Mouse (Mus musculus) left cerebral cortex, adult 2 months (tissue): ENCODE measurements at regions not wholly inside any gene's neighbourhood (a gene's known extent, or its start where the extent isn't known, plus 50 kb on each side); places are given as distances from the start of the nearest gene placed in this dataset.
A peak's percentile ranks its signal among the peaks of the same experiment; 100 is the strongest.

Experiments
- DNase-seq, 2 experiments: peaks; one replicate each; pipeline ENCODE4 v3.0.0; 2021 to 2022; ENCODE audit warnings: low spot score in 2 of 2, mixed read lengths in 1 of 2; ENCODE audit errors: extremely low spot score in 1 of 2
- H3K27ac ChIP-seq: fragments of 200-600 bp; 2 replicates; pipeline ENCODE4 v1.8.1; 2022
- H3K4me3 ChIP-seq: fragments of 200-600 bp; 2 replicates; pipeline ENCODE4 v1.8.1; 2022
- CTCF ChIP-seq: fragments of 200-600 bp; IDR thresholded peaks from 2 replicates; pipeline ENCODE4 v1.8.1; 2022; ENCODE audit warnings: antibody characterized with exemption, mild to moderate bottlenecking, moderate library complexity
- intact Hi-C: fragments of 180-260 bp; cut with DNase I; formaldehyde crosslinking; loops from one replicate; pipeline ENCODE4 v1.15.1; 2025

GRCm38 (mm10) chr8:34574009-34574408 lies 462.5 kb upstream of the Gm10131 start:
- DNase-seq = no peak
- Histone ChIP-seq H3K4me3 (no peak overlapping the region), H3K27ac (no peak overlapping the region)
- TF ChIP-seq CTCF = no peak
- intact Hi-C loops = no loop called here

GRCm38 (mm10) chr8:34573007-34573881 lies 461.7 kb upstream of the Gm10131 start:
- TF ChIP-seq CTCF = no peak
- no peak overlapping the region for H3K4me3 ChIP-seq
- H3K27ac ChIP-seq = no peak overlapping the region
- intact Hi-C loops = no loop called here
- DNase-seq = no peak

- Histone ChIP-seq H3K27ac (no peak overlapping the region), H3K4me3 (no peak overlapping the region)
- intact Hi-C loops = no loop called here
- TF ChIP-seq CTCF = no peak
- no peak for DNase-seq
Measured at GRCm38 (mm10) chr8:34571736-34572135, 460.2 kb upstream of the Gm10131 start.

GRCm38 (mm10) chr8:34562278-34562677 lies 450.7 kb upstream of the Gm10131 start:
- intact Hi-C loops = no loop called here
- Histone ChIP-seq H3K27ac (no peak overlapping the region), H3K4me3 (no peak overlapping the region)
- no peak for DNase-seq
- no peak for TF ChIP-seq CTCF

- no peak overlapping the region for H3K4me3 ChIP-seq
- intact Hi-C loops = no loop called here
- no peak for TF ChIP-seq CTCF
- DNase-seq = no peak
- H3K27ac ChIP-seq = no peak overlapping the region
Measured at GRCm38 (mm10) chr8:34549786-34550185, 438.2 kb upstream of the Gm10131 start.

GRCm38 (mm10) chr8:34546815-34547214 lies 435.3 kb upstream of the Gm10131 start:
- no peak overlapping the region for H3K27ac ChIP-seq
- no peak for DNase-seq
- no peak for TF ChIP-seq CTCF
- intact Hi-C loops = no loop called here
- no peak overlapping the region for H3K4me3 ChIP-seq

GRCm38 (mm10) chr8:34542361-34543038 lies 431.0 kb upstream of the Gm10131 start:
- DNase-seq = no peak

GRCm38 (mm10) chr8:34539232-34539631 lies 427.7 kb upstream of the Gm10131 start:
- Histone ChIP-seq H3K4me3 (no peak overlapping the region), H3K27ac (no peak overlapping the region)
- intact Hi-C loops = no loop called here
- DNase-seq = no peak
- TF ChIP-seq CTCF = no peak

More at GRCm38 (mm10) chr8:34542361-34543038, 431.0 kb upstream of the Gm10131 start:
- intact Hi-C loops = no loop called here
- Histone ChIP-seq H3K4me3 (no peak overlapping the region), H3K27ac (no peak overlapping the region)
- no peak for TF ChIP-seq CTCF

GRCm38 (mm10) chr8:34535434-34535833 lies 423.9 kb upstream of the Gm10131 start:
- TF ChIP-seq CTCF = no peak
- DNase-seq = peak in 1 of 2 experiments; percentile 19
- Histone ChIP-seq H3K27ac (no peak overlapping the region), H3K4me3 (no peak overlapping the region)
- intact Hi-C loops = no loop called here

GRCm38 (mm10) chr8:34533421-34533820 lies 421.9 kb upstream of the Gm10131 start:
- no peak for TF ChIP-seq CTCF
- intact Hi-C loops = no loop called here
- DNase-seq = no peak

GRCm38 (mm10) chr8:34530896-34531679 lies 419.6 kb upstream of the Gm10131 start:
- TF ChIP-seq CTCF = no peak
- Histone ChIP-seq H3K27ac (no peak overlapping the region), H3K4me3 (no peak overlapping the region)
- intact Hi-C loops = no loop called here
- DNase-seq = no peak

More at GRCm38 (mm10) chr8:34533421-34533820, 421.9 kb upstream of the Gm10131 start:
- Histone ChIP-seq H3K4me3 (no peak overlapping the region), H3K27ac (no peak overlapping the region)

- DNase-seq = no peak
- TF ChIP-seq CTCF = no peak
- Histone ChIP-seq H3K27ac (no peak overlapping the region), H3K4me3 (no peak overlapping the region)
- intact Hi-C loops = no loop called here
Measured at GRCm38 (mm10) chr8:34530046-34530445, 418.5 kb upstream of the Gm10131 start.
